Comparison of ENCODE assay signal across 8 mouse cellular contexts in the genomic region with DNA sequence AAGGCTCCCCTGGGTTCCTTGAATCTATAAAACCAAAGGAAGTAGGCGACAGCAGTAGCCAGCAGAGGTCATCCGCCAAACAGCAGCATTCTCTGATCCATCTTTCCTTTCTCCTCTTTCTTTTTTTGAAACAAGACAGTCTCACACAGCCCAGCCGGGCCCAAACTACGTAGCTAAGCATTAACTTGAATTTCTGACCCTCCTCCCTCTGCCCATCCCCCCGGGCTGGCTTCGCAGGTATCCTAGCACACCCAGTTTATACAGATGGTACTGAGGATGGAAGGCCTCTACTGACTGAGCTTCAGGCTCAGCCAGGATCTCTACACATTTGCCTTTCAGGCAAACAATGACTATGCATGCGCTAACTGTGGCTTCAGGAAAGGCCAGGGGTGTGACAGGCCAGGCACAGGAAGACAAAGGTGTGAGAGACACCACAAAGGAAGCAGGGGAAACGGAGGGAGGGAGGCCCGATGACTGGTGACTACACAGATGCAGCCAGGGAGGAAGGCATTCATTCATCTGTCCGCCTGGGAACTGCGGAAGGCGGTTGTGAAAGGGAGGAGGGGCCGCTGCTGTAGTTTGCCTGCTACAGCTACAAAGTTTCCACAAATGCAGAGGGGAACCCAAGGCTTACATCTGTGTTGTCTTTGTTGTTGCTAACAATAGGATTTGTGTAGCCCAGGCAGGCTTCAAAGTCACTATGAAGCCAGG. TPM values are rescaled to one million over a fixed set of nuclear protein-coding genes. Genes with fewer than 3 reads are reported as not detected.
DNase-seq lines count a peak whose midpoint lies in the region; ATAC-seq and TF ChIP-seq lines count a peak whose summit lies in the region.

No protein-coding gene starts in this region.

- H3K9ac ChIP-seq in kidney, embryonic 16.5 days (replicated peaks; ENCODE audit: low read length), result peak overlapping the region; percentile 41; the same call in 1 of the 2 replicates
- H3K9ac ChIP-seq in midbrain, embryonic 14.5 days (replicated peaks; ENCODE audit: low read length), result peak overlapping the region; percentile 25; the same call in 1 of the 2 replicates

- peak overlapping the region; percentile 12 for H3K27ac ChIP-seq in testis, adult 2 months (ENCODE audit: control insufficient read depth, insufficient read depth, low read depth, low read length)
- H3K27ac ChIP-seq in kidney, embryonic 16.5 days (ENCODE audit: low read length), result peak overlapping the region; percentile 75
- peak overlapping the region; percentile 60 for H3K27ac ChIP-seq in midbrain, embryonic 14.5 days (replicated peaks; ENCODE audit: low read depth, low read length)

- H3K9me3 ChIP-seq in kidney, embryonic 16.5 days (ENCODE audit: low read length), result no peaks in the 10 kb centered on the region
- no peaks in the 10 kb centered on the region for H3K9me3 ChIP-seq in midbrain, embryonic 14.5 days (ENCODE audit: control insufficient read depth, low read length)

- TF ChIP-seq CTCF in testis, adult 2 months (IDR thresholded peaks at IDR 0.05; ENCODE audit: control insufficient read depth, insufficient read depth, insufficient replicate concordance, low read depth, low read length), result no peak

- no peak for DNase-seq in testis, postnatal 10 days (ENCODE audit: low spot score)
- DNase-seq in midbrain, embryonic 14.5 days, result no peak
- no peak for DNase-seq in right cerebral cortex, postnatal 14 days
- no peak for DNase-seq in cerebellum, postnatal 4 days (ENCODE audit: low spot score in 2 of 2)
- no peak for DNase-seq in spleen, adult 12 weeks (ENCODE audit: low spot score)

- H3K4me3 ChIP-seq in testis, adult 2 months (ENCODE audit: control insufficient read depth, low read depth, low read length), result no peak overlapping the region
- no peak overlapping the region for H3K4me3 ChIP-seq in kidney, embryonic 16.5 days (ENCODE audit: low read length)
- H3K4me3 ChIP-seq in midbrain, embryonic 14.5 days (replicated peaks; ENCODE audit: low read depth, low read length), result no peak overlapping the region

- no peaks in the 10 kb centered on the region for H3K27me3 ChIP-seq in testis, adult 2 months (ENCODE audit: control insufficient read depth, insufficient read depth, low read length)
- no peaks in the 10 kb centered on the region for H3K27me3 ChIP-seq in kidney, embryonic 16.5 days (ENCODE audit: insufficient read depth, low read length)
- H3K27me3 ChIP-seq in midbrain, embryonic 14.5 days (ENCODE audit: control insufficient read depth, insufficient read depth, low read length), result no peaks in the 10 kb centered on the region

- WGBS in kidney, embryonic 16.5 days, result 30% methylated on average over 13 of the region's 13 CpGs
- WGBS in midbrain, embryonic 14.5 days, result 17% methylated on average over 13 of the region's 13 CpGs

- no peaks in the 10 kb centered on the region; the same call in 1 of the 2 replicates for H3K4me1 ChIP-seq in testis, adult 2 months (ENCODE audit: control insufficient read depth, insufficient read depth, low read length)
- H3K4me1 ChIP-seq in kidney, embryonic 16.5 days (ENCODE audit: insufficient read depth, low read length), result peaks cover 23% of the 10 kb centered on the region
- H3K4me1 ChIP-seq in midbrain, embryonic 14.5 days (ENCODE audit: control insufficient read depth, insufficient read depth, low read length), result peaks cover 6% of the 10 kb centered on the region

- peak; percentile 31; the same call in 1 of the 2 replicates for ATAC-seq in granulocyte monocyte progenitor cell, adult 5-6 weeks (replicated peaks; ENCODE audit: poor library complexity, severe bottlenecking)
- peak; percentile 33; the same call in 1 of the 2 replicates for ATAC-seq in kidney, embryonic 16.5 days (ENCODE audit: low FRiP score, low TSS enrichment)
- no peak for ATAC-seq in midbrain, embryonic 14.5 days (ENCODE audit: low FRiP score, low TSS enrichment)

- TF ChIP-seq POLR2A in testis, adult 2 months (IDR thresholded peaks at IDR 0.05; ENCODE audit: control insufficient read depth, low read depth, low read length), result no peak

- H3K4me2 ChIP-seq in kidney, embryonic 16.5 days (replicated peaks; ENCODE audit: low read depth, low read length), result 0 out of 2 replicates have a peak overlapping the region, but pooled peaks have one; percentile 10
- no peak overlapping the region for H3K4me2 ChIP-seq in midbrain, embryonic 14.5 days (ENCODE audit: low read length)

- no peaks in the 10 kb centered on the region for H3K36me3 ChIP-seq in testis, adult 2 months (ENCODE audit: control insufficient read depth, insufficient read depth, low read length)
- peaks cover 33% of the 10 kb centered on the region for H3K36me3 ChIP-seq in kidney, embryonic 16.5 days (ENCODE audit: insufficient read depth, low read length)
- H3K36me3 ChIP-seq in midbrain, embryonic 14.5 days (ENCODE audit: control insufficient read depth, insufficient read depth, low read length), result peaks cover 52% of the 10 kb centered on the region

RNA-seq across cellular contexts. Expression of a gene that starts 14.3 kb away (rescaled TPM):
- 8.5 and 8.9 TPM in 2 replicates for polyA plus RNA-seq in testis, adult 2 months (2012; rRNA removed)
- 4.0 and 4.1 TPM in 2 replicates for total RNA-seq in granulocyte monocyte progenitor cell, adult 5-6 weeks (2014; fragmentation: Nextera tagmentation)
- total RNA-seq in granulocyte monocyte progenitor cell, adult 5-6 weeks (2017), result 1.7 and 2.4 TPM in 2 replicates
- 14.0 and 17.2 TPM in 2 replicates for polyA plus RNA-seq in kidney, embryonic 16.5 days (2015; fragmentation: Nextera tagmentation; extraction: Ambion mirVana)
- polyA plus RNA-seq in midbrain, embryonic 14.5 days (2014; fragmentation: Nextera tagmentation; extraction: Ambion mirVana), result 28.6 and 28.8 TPM in 2 replicates

RNA-seq across cellular contexts. Expression of a gene that starts 25.6 kb away (rescaled TPM):
- polyA plus RNA-seq in testis, adult 2 months (2012; rRNA removed), result 1,383 and 1,491 TPM in 2 replicates
- 2,571 and 3,677 TPM in 2 replicates for total RNA-seq in granulocyte monocyte progenitor cell, adult 5-6 weeks (2014; fragmentation: Nextera tagmentation)
- 2,475 and 4,369 TPM in 2 replicates for total RNA-seq in granulocyte monocyte progenitor cell, adult 5-6 weeks (2017)
- 12,646 and 13,929 TPM in 2 replicates for polyA plus RNA-seq in kidney, embryonic 16.5 days (2015; fragmentation: Nextera tagmentation; extraction: Ambion mirVana)
- 16,375 and 16,992 TPM in 2 replicates for polyA plus RNA-seq in midbrain, embryonic 14.5 days (2014; fragmentation: Nextera tagmentation; extraction: Ambion mirVana)

Comparison
In these comparisons a context has a peak if more than half of its experiments do, and no peak if none do; other contexts are left out.
1. H3K27ac ChIP-seq: peak in every context shown above with its lines; median percentile 75 in kidney, embryonic 16.5 days; 60 in midbrain, embryonic 14.5 days; 12 in testis, adult 2 months.